Mouse (Mus musculus): ENCODE results near the gene Rpe. TPM values are rescaled to one million over a fixed set of nuclear protein-coding genes. Genes with fewer than 3 reads are reported as not detected.
A peak's percentile ranks its signal among the peaks of the same experiment; 100 is the strongest.
"Not testable (repeated sequence)": the region's sequence is repeated elsewhere in the genome, so short reads cannot be mapped to it uniquely, and the experiment has no call there.

Gene Rpe
- polyA plus RNA-seq, 1 experiment = 0.52 TPM

DNA sequence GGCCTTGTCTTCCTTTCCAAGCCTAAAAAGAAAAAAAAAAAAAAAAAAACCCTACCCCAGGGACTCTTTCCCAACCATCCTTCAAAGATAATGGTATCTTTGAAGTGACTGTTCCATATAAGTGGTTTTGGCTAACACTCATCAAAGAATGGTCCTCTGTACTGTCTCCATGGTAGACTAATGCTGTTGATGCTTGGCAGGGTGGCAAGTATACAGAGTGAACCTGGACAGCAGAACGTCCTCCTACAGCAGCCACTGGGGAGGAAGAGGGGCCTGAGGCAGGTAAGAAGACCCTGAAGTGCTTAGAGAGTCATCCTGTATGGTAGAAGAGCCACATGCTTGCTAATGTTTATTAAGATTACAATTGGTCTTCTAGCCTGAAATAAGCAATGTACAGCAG, 8.3 kb upstream of the Rpe start:
- Histone ChIP-seq H3K9me3 (ENCODE audit: control insufficient read depth, low read length) (no peaks in the 10 kb centered on the region), H3K27me3 (ENCODE audit: control insufficient read depth) (peaks cover 3% of the 10 kb centered on the region), H3K4me1 (ENCODE audit: control insufficient read depth) (no peaks in the 10 kb centered on the region), H3K36me3 (ENCODE audit: control insufficient read depth) (no peaks in the 10 kb centered on the region), H3K4me3 (replicated peaks) (no peak overlapping the region)
- no peak for TF ChIP-seq TAL1 (IDR thresholded peaks at IDR 0.05; ENCODE audit: low read length)
- no peak for TF ChIP-seq GATA1 (IDR thresholded peaks at IDR 0.05; ENCODE audit: low read length)

DNA sequence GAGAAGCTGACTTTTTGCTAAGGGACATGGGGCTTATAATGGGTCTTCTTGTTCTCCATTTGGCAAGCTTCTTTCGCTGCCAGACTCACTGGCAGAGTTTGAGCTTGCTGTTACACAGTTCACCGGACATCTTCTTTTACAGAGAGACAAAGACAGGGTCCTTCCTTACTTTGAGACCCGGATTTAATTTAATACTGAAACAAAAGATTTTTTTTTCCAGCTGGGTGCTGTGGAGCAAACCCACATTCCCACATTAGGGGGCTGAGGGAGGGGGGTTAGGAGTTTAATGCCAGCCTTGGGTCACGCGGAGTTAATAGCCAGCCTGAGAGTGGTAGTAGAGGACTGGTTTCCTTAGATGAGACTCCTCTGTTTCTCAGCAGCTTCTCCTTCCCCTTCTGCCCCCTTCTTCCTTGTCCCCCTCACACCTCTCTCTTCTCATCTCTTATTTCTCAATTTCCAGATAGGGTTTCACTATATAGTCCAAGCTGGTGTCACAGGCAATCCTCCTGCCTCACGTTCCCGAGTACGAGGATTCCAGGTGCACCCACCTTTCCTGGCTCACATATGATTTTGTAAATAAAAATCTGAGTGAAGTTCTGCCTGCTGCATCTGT, 7.7 kb upstream of the Rpe start:
- no peaks in the 10 kb centered on the region for H3K36me3 ChIP-seq (ENCODE audit: control insufficient read depth)
- no peak overlapping the region for H3K4me3 ChIP-seq (replicated peaks)
- TF ChIP-seq GATA1 (IDR thresholded peaks at IDR 0.05; ENCODE audit: low read length) = no peak
- no peak for TF ChIP-seq TAL1 (IDR thresholded peaks at IDR 0.05; ENCODE audit: low read length)
- no peaks in the 10 kb centered on the region for H3K4me1 ChIP-seq (ENCODE audit: control insufficient read depth)
- H3K27me3 ChIP-seq (ENCODE audit: control insufficient read depth) = peaks cover 3% of the 10 kb centered on the region
- H3K9me3 ChIP-seq (ENCODE audit: control insufficient read depth, low read length) = no peaks in the 10 kb centered on the region

DNA sequence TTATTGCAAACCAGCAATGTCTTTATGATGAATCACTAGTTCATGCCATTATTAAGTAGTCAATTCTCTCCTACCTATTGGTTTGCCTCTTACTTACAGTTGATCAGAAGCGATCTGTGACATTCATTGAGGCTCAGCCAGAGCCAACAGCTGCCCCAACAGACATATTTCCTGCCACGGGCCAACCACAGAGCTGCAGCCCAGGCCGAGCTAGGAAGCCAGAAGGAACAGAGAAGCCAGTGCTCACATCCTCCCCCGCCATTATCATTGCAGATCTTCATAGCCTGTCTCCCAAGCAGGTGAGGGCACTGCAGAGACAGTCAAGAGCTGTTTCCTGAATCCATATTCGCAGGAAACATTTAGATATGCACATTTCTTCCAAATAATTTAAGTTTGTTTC, 6.4 kb upstream of the Rpe start:
- Histone ChIP-seq H3K27me3 (ENCODE audit: control insufficient read depth) (peaks cover 3% of the 10 kb centered on the region), H3K4me3 (replicated peaks) (no peak overlapping the region), H3K36me3 (ENCODE audit: control insufficient read depth) (no peaks in the 10 kb centered on the region), H3K9me3 (ENCODE audit: control insufficient read depth, low read length) (no peaks in the 10 kb centered on the region), H3K4me1 (ENCODE audit: control insufficient read depth) (no peaks in the 10 kb centered on the region)
- TF ChIP-seq GATA1 (IDR thresholded peaks at IDR 0.05; ENCODE audit: low read length) (no peak), TAL1 (IDR thresholded peaks at IDR 0.05; ENCODE audit: low read length) (no peak)

DNA sequence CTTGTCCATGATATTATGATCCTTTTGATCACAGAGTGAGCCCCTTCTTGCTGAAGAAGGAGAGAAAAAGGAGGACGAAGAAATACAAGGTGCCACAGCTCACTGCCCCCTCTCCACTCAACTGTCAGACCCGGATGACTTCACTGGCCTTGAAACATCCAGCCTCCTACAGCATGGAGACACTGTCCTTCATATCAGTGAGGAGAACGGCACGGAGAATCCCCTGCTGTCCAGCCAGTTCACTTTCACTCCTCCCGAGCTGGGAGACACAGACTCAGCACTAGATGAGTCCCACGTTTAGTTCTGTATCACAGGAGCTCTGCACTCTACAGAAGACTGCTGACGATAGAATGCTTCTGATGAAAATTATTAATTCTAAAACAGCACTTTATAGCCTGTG, 5.3 kb upstream of the Rpe start:
- Histone ChIP-seq H3K27me3 (ENCODE audit: control insufficient read depth) (peaks cover 3% of the 10 kb centered on the region), H3K4me1 (ENCODE audit: control insufficient read depth) (0 out of 2 replicates have a peak, but pooled peaks cover under 1% of the 10 kb centered on the region), H3K4me3 (replicated peaks) (no peak overlapping the region), H3K36me3 (ENCODE audit: control insufficient read depth) (no peaks in the 10 kb centered on the region), H3K9me3 (ENCODE audit: control insufficient read depth, low read length) (no peaks in the 10 kb centered on the region)
- no peak for TF ChIP-seq TAL1 (IDR thresholded peaks at IDR 0.05; ENCODE audit: low read length)
- TF ChIP-seq GATA1 (IDR thresholded peaks at IDR 0.05; ENCODE audit: low read length) = no peak

DNA sequence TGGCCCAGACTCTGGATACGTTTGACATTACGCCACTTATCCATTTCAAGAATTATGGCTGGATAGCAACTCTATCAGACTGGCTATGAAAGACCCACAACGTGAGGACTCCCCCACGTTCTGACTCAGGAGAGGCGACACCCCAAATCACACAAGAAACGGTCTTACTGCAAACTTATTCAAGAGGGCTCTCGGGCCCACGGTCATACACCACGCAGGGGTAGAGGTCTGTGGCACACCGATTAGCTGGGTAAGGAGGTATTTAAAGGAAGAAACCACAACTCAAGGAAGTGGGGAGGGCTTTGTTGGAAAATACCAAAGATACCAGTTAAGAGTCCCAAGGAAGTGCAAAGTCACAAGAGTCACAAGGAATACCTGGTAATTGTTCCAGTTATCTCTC, 1.0 kb upstream of the Rpe start:
- H3K27me3 ChIP-seq (ENCODE audit: control insufficient read depth); H3K9me3 ChIP-seq (ENCODE audit: control insufficient read depth, low read length); H3K4me3 ChIP-seq (replicated peaks): not testable (repeated sequence)
- Histone ChIP-seq H3K36me3 (ENCODE audit: control insufficient read depth) (peaks cover 11% of the 10 kb centered on the region), H3K4me1 (ENCODE audit: control insufficient read depth) (peaks cover 29% of the 10 kb centered on the region)

DNA sequence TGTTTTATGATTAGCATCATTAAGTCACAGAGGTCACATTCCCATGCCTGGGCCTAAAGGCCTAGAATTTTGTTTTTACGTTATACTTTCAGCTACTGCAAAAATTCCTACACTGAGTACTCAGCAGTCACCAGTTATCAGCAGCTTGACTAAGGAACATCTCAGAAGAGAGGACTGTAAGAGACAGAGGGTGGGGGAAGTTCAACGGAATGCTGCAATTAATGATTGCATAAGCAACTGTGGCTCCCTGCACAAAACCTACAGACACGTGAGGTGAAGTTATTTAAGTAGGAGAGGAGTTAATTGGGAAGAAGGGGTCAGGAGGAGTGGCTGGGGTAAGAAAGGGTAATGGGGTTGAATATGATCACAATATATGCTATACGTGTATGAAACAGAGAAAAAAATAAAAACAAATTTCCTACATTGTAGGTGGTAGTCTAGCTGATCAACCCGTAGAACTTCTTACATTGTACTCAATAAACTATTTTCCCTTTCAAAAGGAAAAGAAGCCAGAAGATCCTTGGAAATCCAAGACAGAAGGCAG, 410 bp upstream of the Rpe start:
- Histone ChIP-seq H3K36me3 (ENCODE audit: control insufficient read depth) (peaks cover 11% of the 10 kb centered on the region), H3K4me3 (replicated peaks) (peak overlapping the region; percentile 88), H3K9me3 (ENCODE audit: control insufficient read depth, low read length) (no peaks in the 10 kb centered on the region), H3K4me1 (ENCODE audit: control insufficient read depth) (peaks cover 29% of the 10 kb centered on the region), H3K27me3 (ENCODE audit: control insufficient read depth) (peaks cover 2% of the 10 kb centered on the region)
- TF ChIP-seq GATA1 (IDR thresholded peaks at IDR 0.05; ENCODE audit: low read length) (no peak), TAL1 (IDR thresholded peaks at IDR 0.05; ENCODE audit: low read length) (no peak)

DNA sequence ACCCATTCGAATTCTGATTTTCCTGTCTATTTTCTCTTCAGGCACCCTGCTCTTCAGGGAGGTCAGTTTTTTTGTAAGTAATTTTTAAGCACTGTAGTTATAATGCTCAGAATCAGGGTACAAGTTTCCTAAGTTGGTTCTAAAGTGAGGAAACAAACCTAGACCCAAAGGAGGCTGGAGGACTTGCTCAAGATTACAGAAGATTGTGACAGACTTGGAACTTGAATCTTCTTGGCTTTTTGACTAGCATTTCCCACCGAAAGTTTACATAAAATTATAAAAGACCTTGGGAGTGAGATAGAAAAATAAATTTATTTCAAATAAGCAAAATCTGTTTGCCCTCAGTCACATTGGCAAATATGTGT, 927 bp downstream of the Rpe start:
- Histone ChIP-seq H3K27me3 (ENCODE audit: control insufficient read depth) (no peaks in the 10 kb centered on the region), H3K9me3 (ENCODE audit: control insufficient read depth, low read length) (no peaks in the 10 kb centered on the region), H3K4me3 (replicated peaks) (peak overlapping the region; percentile 88), H3K4me1 (ENCODE audit: control insufficient read depth) (peaks cover 29% of the 10 kb centered on the region), H3K36me3 (ENCODE audit: control insufficient read depth) (peaks cover 14% of the 10 kb centered on the region)
- TF ChIP-seq GATA1 (IDR thresholded peaks at IDR 0.05; ENCODE audit: low read length) (no peak), TAL1 (IDR thresholded peaks at IDR 0.05; ENCODE audit: low read length) (no peak)

- H3K27me3 ChIP-seq (ENCODE audit: control insufficient read depth) = no peaks in the 10 kb centered on the region
- peak overlapping the region; percentile 26 for H3K4me3 ChIP-seq (replicated peaks)
- no peaks in the 10 kb centered on the region for H3K9me3 ChIP-seq (ENCODE audit: control insufficient read depth, low read length)
- H3K36me3 ChIP-seq (ENCODE audit: control insufficient read depth) = peaks cover 25% of the 10 kb centered on the region
- peaks cover 29% of the 10 kb centered on the region for H3K4me1 ChIP-seq (ENCODE audit: control insufficient read depth)
- TF ChIP-seq TAL1 (IDR thresholded peaks at IDR 0.05; ENCODE audit: low read length) (no peak), GATA1 (IDR thresholded peaks at IDR 0.05; ENCODE audit: low read length) (no peak)
Measured at GRCm38 (mm10) chr1:66702623-66703345, 2.2 kb downstream of the Rpe start.

- Histone ChIP-seq H3K9me3 (ENCODE audit: control insufficient read depth, low read length) (no peaks in the 10 kb centered on the region), H3K4me3 (replicated peaks) (no peak overlapping the region), H3K27me3 (ENCODE audit: control insufficient read depth) (no peaks in the 10 kb centered on the region), H3K4me1 (ENCODE audit: control insufficient read depth) (peaks cover 29% of the 10 kb centered on the region), H3K36me3 (ENCODE audit: control insufficient read depth) (peaks cover 38% of the 10 kb centered on the region)
- TF ChIP-seq GATA1 (IDR thresholded peaks at IDR 0.05; ENCODE audit: low read length) (no peak), TAL1 (IDR thresholded peaks at IDR 0.05; ENCODE audit: low read length) (no peak)
Measured at GRCm38 (mm10) chr1:66704523-66704922, 3.9 kb downstream of the Rpe start.
